In the genomic region with DNA sequence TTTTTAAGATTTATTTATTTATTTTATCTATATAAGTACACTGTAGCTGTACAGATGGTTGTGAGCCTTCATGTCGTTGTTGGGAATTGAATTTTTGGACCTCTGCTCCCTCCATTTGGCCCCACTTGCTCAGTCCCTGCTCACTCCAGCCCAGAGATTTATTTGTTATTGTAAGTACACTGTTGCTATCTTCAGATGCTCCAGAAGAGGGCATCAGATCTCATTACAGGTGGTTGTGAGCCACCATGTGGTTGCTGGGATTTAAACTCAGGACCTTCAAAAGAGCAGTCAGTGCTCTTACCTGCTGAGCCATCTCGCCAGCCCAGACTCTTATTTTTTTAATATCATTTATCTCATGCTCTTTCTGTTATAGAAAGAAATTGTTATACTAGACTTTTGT, we compare ENCODE assay signal across 1 mouse cellular context.
TF ChIP-seq lines count a peak whose summit lies in the region.

No protein-coding gene starts in this region.

TF ChIP-seq in CH12.LX, 34 proteins besides CTCF, POLR2A, EP300 and RAD21:
- peak; percentile 35; the same call in 1 of the 2 replicates for TF ChIP-seq SMC3 (IDR thresholded peaks at IDR 0.05; ENCODE audit: low read depth, low read length)
